Mouse (Mus musculus) limb, embryonic 12.5 days (tissue): Measurements from ENCODE around the gene Zfp597. TPM values are rescaled to one million over a fixed set of nuclear protein-coding genes. Genes with fewer than 3 reads are reported as not detected.
"Not testable (repeated sequence)": the region's sequence is repeated elsewhere in the genome, so short reads cannot be mapped to it uniquely, and the experiment has no call there.

Experiments used
- ATAC-seq: fragments of 200-750 bp; cut with Nextera tagmentation; 2 replicates; pipeline ENCODE4 v1.8.0; 2017; ENCODE audit warnings: low read depth, moderate TSS enrichment; ENCODE audit not compliant: insufficient number of reproducible peaks, insufficient read depth, low FRiP score, low TSS enrichment
- H3K27ac ChIP-seq: fragments of 300-500 bp; sonication (generic); 2 replicates; pipeline ENCODE4 v1.5.1; 2016; ENCODE audit warnings: mild to moderate bottlenecking, moderate library complexity
- H3K27me3 ChIP-seq: fragments of 300-500 bp; sonication (generic); 2 replicates; pipeline ENCODE4 v1.6.1; 2016; ENCODE audit warnings: mild to moderate bottlenecking, moderate library complexity
- H3K36me3 ChIP-seq: fragments of 300-500 bp; sonication (generic); 2 replicates; pipeline ENCODE4 v1.6.1; 2016; ENCODE audit warnings: mild to moderate bottlenecking, moderate library complexity
- H3K4me1 ChIP-seq: fragments of 300-500 bp; sonication (generic); replicated peaks from 2 replicates; pipeline ENCODE4 v1.6.1; 2016
- H3K4me2 ChIP-seq: fragments of 300-500 bp; sonication (generic); 2 replicates; pipeline ENCODE4 v1.6.1; 2016; ENCODE audit warnings: mild to moderate bottlenecking, moderate library complexity
- H3K4me3 ChIP-seq: fragments of 300-500 bp; sonication (generic); replicated peaks from 2 replicates; pipeline ENCODE4 v1.5.1; 2016; ENCODE audit warnings: mild to moderate bottlenecking
- H3K9ac ChIP-seq: fragments of 300-500 bp; sonication (generic); replicated peaks from 2 replicates; pipeline ENCODE4 v1.6.1; 2016; ENCODE audit warnings: mild to moderate bottlenecking, moderate library complexity
- H3K9me3 ChIP-seq: fragments of 300-500 bp; sonication (generic); 2 replicates; pipeline ENCODE4 v1.6.1; 2016; ENCODE audit warnings: mild to moderate bottlenecking, moderate library complexity
- WGBS: fragments of 180-500 bp; shearing (Covaris S2); methylation state at CpG from one replicate; pipeline ENCODE4 v1.1.7; 2016; 5-methylcytosine and 5-hydroxymethylcytosine counted together
- microRNA-seq: library from miRNA; unstranded; fragments of <30 nt; microRNA quantifications from one replicate; pipeline ENCODE4, GENCODE M21; 2017
- polyA plus RNA-seq: library from polyadenylated mRNA; unstranded; fragments of >200 nt; fragmentation: Nextera tagmentation; extraction: Ambion mirVana; gene quantifications from 2 replicates; pipeline ENCODE4 v1.2.1, GENCODE M21; 2016

Gene Zfp597
- polyA plus RNA-seq, 1 experiment from 2014 or later = 5.6 TPM

DNA sequence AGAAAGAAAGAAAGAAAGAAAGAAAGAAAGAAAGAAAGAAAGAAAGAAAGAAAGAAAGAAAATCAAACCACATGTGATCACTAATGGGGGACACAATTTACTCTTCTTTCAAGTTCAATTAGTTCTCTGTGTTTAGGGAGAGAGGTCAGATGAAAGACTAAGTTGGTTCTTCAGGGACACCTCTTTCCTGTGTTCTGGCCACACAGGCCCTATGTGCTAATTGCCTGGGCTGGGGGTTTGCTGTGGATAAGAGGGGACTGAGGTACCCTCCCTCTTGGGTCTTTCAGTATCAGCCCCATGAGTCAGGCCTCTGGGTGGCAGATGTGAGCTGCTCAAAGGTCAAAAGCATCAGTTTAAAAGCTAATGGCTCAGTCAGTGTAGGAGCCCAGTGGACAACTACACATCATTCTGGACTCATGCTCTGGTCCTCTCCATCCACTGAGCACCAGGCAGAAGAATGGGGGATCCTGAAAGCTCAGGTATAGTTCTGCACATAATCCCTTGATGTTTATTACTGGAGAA lies 53.7 kb downstream of the Zfp597 start, which contains the start of gene Olfr15:
Gene Olfr15 (plus strand): TSS at position 291 of the 522 bp plus-strand sequence.
- no peak within 1 kb of the TSS for H3K4me2 ChIP-seq
- no peak within 1 kb of the TSS for H3K4me3 ChIP-seq
- H3K36me3 ChIP-seq = no peaks in the 10 kb centered on the region
- no peak within 1 kb of the TSS for H3K27ac ChIP-seq
- H3K27me3 ChIP-seq = no peaks in the 10 kb centered on the region
- no peaks in the 10 kb centered on the region for H3K4me1 ChIP-seq
- no peak within 1 kb of the TSS for H3K9ac ChIP-seq
- ATAC-seq = no peak
- peaks cover 3% of the 10 kb centered on the region; the same call in 1 of the 2 replicates for H3K9me3 ChIP-seq

DNA sequence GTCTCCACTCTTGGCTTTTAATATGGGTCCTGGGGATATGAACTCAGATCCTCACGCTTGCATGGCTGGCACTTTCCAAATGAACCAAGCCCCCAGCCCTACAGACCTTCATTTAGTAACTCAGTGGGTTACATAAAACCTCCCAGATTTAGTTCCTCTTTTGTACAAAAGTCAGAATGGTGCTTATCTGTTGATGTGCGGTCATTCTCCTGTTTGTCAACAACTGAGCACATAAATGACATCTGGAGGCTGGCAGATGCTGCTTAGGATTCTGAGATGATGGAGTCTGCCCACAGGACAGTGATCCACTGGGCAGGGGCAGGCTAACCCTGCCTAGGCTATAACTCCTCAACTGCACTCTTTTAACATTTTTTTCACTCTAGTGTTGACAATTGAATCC lies 54.6 kb downstream of the Zfp597 start:
- Histone ChIP-seq H3K9me3 (peaks cover 3% of the 10 kb centered on the region; the same call in 1 of the 2 replicates), H3K9ac (no peak overlapping the region), H3K4me2 (no peak overlapping the region), H3K4me1 (no peaks in the 10 kb centered on the region), H3K27ac (no peak overlapping the region), H3K27me3 (no peaks in the 10 kb centered on the region), H3K36me3 (no peaks in the 10 kb centered on the region), H3K4me3 (no peak overlapping the region)
- 85% methylated on average over 2 of the region's 2 CpGs for WGBS
- no peak for ATAC-seq

DNA sequence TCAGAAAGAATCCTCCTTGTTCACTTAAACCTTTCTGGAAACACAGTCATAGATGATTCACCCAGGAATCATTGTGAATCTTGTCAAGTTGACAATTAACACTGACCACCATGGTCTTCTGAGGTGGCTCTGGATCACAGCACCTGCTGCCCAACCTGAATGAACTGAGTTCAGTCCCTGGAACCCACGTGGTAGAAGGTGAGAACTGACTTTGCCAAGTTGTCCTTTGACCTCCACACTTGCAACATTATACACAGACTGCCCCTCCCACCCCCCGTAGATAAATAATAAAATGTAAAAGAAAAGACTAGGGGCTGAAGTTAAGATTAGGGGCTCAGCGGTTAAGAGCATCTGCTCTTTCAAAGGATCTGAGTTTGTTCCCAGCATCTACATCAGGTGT lies 56.3 kb downstream of the Zfp597 start:
- no peak for ATAC-seq
- WGBS = 56% methylated on average over 3 of the region's 3 CpGs

DNA sequence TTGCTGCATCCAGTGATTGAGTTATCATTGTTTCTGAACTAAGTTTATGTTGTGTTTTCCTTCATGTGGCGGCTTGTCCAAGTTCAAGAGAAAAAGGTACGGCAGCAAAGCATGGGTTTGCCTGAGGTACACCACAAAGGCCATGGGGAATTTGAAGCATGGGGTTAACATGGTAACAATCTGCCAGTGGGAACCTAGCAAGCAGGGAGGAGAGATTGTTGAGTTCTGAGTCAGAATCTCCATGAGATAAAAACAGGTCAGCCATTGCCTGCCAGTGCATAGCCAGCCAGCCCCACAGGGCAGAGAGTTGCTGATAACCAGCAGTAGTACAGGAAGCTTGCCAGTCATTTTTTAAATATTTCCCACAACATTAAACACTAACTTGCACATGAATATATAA lies 64.2 kb downstream of the Zfp597 start:
- no peaks in the 10 kb centered on the region for H3K36me3 ChIP-seq
- no peaks in the 10 kb centered on the region for H3K4me1 ChIP-seq
- no peak for ATAC-seq
- H3K4me3 ChIP-seq = no peak overlapping the region
- H3K9ac ChIP-seq = no peak overlapping the region
- H3K9me3 ChIP-seq = no peaks in the 10 kb centered on the region
- H3K27me3 ChIP-seq = no peaks in the 10 kb centered on the region
- no peak overlapping the region for H3K4me2 ChIP-seq
- H3K27ac ChIP-seq = no peak overlapping the region
- 93% methylated on average over 2 of the region's 2 CpGs for WGBS

More for the DNA sequence above, 56.3 kb downstream of the Zfp597 start:
- Histone ChIP-seq H3K27ac (no peak overlapping the region), H3K9ac (no peak overlapping the region), H3K36me3 (no peaks in the 10 kb centered on the region), H3K9me3 (peaks cover 3% of the 10 kb centered on the region; the same call in 1 of the 2 replicates), H3K27me3 (no peaks in the 10 kb centered on the region), H3K4me1 (no peaks in the 10 kb centered on the region), H3K4me3 (no peak overlapping the region), H3K4me2 (no peak overlapping the region)

DNA sequence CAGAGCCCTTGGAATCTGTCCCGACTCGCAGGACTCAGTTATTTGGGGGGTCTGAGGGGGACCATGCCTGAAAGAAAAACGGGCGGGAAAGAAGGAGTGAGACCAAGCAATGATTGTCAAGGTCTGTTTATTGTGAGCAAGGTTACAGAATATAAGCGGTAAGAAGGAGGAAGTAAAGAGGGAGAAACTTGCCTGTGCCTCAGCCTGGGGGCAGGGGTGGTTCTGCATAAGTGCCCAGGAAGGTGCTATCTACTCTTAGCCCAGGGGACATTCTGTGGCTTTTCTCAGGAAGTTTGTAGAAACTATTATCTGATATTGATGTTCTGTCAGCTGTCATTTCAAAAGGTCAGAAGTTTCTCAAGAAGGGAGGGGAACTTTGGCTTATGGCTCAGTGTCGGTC lies 69.7 kb downstream of the Zfp597 start:
- not testable (repeated sequence) for H3K9ac ChIP-seq, ATAC-seq, H3K9me3 ChIP-seq, H3K4me3 ChIP-seq, H3K27me3 ChIP-seq, H3K27ac ChIP-seq, H3K4me1 ChIP-seq, H3K4me2 ChIP-seq, H3K36me3 ChIP-seq
- 82% methylated on average over 6 of the region's 6 CpGs for WGBS

Small RNA genes within 50 kb of the gene (microRNA-seq; reads per million reads assigned to microRNA genes)
- gene Gm23493 = not detected

Other genes starting within 250 kb of the Zfp597 start
- not detected in 2 replicates for gene Mefv, start 166.5 kb downstream of the Zfp597 start, polyA plus RNA-seq
- gene Zfp263, start 140.5 kb downstream of the Zfp597 start, polyA plus RNA-seq = 51.7 and 60.2 TPM in 2 replicates
- gene Olfr15, start 53.7 kb downstream of the Zfp597 start, polyA plus RNA-seq = not detected in 2 replicates
- 1.9 TPM in 2 replicates for gene Zfp174, start 37.3 kb downstream of the Zfp597 start, polyA plus RNA-seq
- gene Naa60, start 12.2 kb downstream of the Zfp597 start, polyA plus RNA-seq = 51.5 and 55.5 TPM in 2 replicates
- gene Gm20695, start 87 bp upstream of the Zfp597 start, polyA plus RNA-seq = 0.93 and 2.4 TPM in 2 replicates
- gene 1700037C18Rik, start 24.1 kb upstream of the Zfp597 start, polyA plus RNA-seq = 8.7 and 9.3 TPM in 2 replicates
- 25.7 and 30.6 TPM in 2 replicates for gene Cluap1, start 24.2 kb upstream of the Zfp597 start, polyA plus RNA-seq
- gene Nlrc3, start 92.1 kb upstream of the Zfp597 start, polyA plus RNA-seq = 0.83 and 1.5 TPM in 2 replicates
- 23.1 and 27.9 TPM in 2 replicates for gene Slx4, start 119.2 kb upstream of the Zfp597 start, polyA plus RNA-seq
- gene Dnase1, start 152.4 kb upstream of the Zfp597 start, polyA plus RNA-seq = 6.5 and 8.2 TPM in 2 replicates
- 85.6 and 86.5 TPM in 2 replicates for gene Trap1, start 193.3 kb upstream of the Zfp597 start, polyA plus RNA-seq